Mouse (Mus musculus) monocyte, adult 5-6 weeks (primary cell): ENCODE measurements around the gene A730049H05Rik. TPM values are rescaled to one million over a fixed set of nuclear protein-coding genes. Genes with fewer than 3 reads are reported as not detected.

Experiments used
- ATAC-seq: fragments of 153-309, 156-312 bp; replicated peaks from 2 replicates; pipeline ENCODE4 v1.8.0; 2017; ENCODE audit warnings: mild to moderate bottlenecking; ENCODE audit not compliant: low TSS enrichment, insufficient number of reproducible peaks, severe bottlenecking, poor library complexity, low FRiP score
- total RNA-seq: library from RNA; stranded (forward); fragments of 200-1000, 200-491, 200-594 nt; gene quantifications from 3 replicates; pipeline ENCODE4 v1.2.3, GENCODE M21; 2017

A730049H05Rik gene
- total RNA-seq, 1 experiment from 2014 or later, result not detected

DNA sequence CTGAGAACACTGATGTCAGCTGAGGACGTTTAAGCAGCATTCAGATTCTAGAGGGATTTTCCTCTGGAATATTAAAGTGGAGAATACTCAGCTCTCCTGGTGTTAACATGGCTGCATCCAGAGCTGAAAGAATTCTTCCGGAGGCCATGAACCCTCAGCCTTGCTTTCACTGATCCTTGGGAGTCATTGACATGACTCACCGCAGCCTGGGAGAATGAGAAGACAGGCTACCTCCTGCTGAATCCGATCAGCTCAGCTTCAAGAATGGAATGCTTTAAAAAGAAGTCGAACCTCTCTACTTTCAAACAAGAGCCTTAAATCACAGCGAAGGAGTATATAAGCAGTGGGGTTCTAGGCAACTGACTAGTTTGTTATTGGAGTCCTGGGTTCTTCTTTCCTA is 5.7 kb downstream of the A730049H05Rik start:
- ATAC-seq, result no peak

- ATAC-seq, result no peak
These were observed 7.7 kb downstream of the A730049H05Rik start for GRCm38 (mm10) chr6:92823991-92824390.

GRCm38 (mm10) chr6:92826561-92826960 is 10.3 kb downstream of the A730049H05Rik start:
- no peak for ATAC-seq

- ATAC-seq, result no peak
These were observed 11.1 kb downstream of the A730049H05Rik start for GRCm38 (mm10) chr6:92827360-92827759.

DNA sequence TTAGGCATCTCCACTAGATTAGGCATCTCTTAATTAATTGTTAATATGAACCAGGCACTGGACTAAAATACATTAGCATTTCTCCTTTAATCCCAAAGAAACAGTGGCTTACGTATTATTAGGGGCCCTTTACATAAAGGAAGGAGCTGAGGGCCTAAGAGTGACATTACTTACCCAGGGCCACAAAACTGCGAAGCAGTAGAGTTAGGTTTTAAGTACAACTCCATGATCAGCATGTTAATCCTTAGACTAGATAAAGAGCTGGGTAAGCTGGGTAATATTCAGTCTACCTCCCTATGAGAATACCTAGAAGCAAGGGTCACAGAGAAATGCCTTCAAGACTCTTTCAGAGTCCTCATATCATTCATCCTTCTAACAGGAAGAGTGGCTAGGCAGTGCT is 12.9 kb downstream of the A730049H05Rik start:
- ATAC-seq, result no peak

GRCm38 (mm10) chr6:92831106-92831505 is 14.8 kb downstream of the A730049H05Rik start:
- ATAC-seq, result no peak

- no peak for ATAC-seq
These were observed 25.7 kb downstream of the A730049H05Rik start for GRCm38 (mm10) chr6:92842000-92842399.

- ATAC-seq, result no peak
These were observed 27.2 kb downstream of the A730049H05Rik start for GRCm38 (mm10) chr6:92843474-92843873.

DNA sequence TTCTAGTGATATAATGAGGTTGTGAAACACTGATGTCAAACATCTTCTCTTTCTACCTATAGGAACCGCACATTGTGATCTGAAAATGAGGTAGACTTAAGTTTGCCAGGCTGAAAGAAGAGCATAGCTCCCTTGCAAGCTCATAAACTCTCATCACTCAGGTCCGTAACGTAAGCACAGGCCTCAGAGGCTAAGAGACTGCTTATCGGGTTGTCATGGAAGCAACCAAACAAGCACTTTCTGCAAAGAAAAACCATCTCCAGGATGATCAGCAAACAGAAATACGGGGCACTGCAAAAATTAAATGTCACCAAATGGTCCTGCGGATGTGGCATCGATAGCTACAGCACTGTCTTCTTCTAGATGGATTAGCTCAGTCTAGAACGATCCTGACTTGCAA is 29.6 kb downstream of the A730049H05Rik start:
- no peak for ATAC-seq

- ATAC-seq, result no peak
These were observed 30.3 kb downstream of the A730049H05Rik start for GRCm38 (mm10) chr6:92846614-92847013.

DNA sequence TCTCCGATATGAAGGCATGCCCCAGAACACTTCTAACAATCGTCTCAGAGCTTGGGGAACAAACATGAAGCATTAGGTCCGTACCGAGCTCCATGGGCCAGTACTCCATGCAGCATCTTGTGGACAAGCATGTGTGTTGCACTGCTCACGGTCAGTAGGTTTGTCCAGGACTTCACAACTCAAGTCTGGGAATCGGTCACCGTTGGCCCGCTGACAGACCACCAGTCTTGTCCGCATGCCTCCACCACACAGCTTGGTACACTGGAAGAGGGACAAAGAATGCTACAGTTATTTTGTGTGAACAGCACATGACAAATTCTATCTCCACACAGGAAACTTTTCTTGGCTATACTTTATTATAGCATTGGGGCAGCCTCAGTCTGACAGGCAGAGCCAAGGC is 32.9 kb downstream of the A730049H05Rik start:
- no peak for ATAC-seq

GRCm38 (mm10) chr6:92850250-92850649 is 34.0 kb downstream of the A730049H05Rik start:
- ATAC-seq, result no peak

DNA sequence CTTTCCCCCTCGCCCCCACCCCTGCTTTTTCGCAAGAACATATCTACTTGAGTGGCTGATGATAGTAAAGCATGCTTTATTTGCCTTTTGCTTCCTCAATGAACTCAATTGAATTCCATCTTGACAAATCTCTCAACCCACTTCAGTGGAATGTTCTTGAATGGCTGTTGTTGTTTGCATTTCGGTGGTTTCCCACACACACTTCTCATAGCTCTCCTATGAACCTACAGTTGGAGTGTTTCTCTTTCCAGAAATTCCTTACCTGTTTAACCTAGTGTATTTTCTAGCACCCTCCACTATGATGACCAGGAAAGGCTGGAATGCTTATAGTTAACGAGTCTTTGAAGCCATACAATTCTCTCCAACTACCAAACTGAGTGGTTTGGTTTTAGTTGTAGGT is 38.6 kb downstream of the A730049H05Rik start:
- ATAC-seq, result no peak

DNA sequence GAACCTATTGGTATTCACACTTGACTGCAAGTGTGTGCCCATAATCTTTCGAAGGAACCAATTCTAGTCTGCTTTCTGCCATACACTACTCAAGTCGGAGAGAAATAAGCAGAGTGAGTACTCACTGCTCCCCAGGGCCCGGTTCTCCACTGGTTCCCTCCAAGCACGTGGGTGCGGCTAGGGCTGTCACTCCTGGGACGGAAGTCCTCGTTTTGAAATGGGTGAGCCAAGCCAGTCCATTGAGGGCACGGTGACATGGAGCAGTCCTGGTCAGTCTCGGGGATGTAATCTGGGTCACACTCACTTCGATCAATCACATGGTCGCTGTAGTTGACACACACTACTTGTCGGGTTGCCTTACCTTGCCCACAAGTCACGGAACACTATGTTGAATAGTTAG is 41.5 kb downstream of the A730049H05Rik start:
- no peak for ATAC-seq

- no peak for ATAC-seq
These were observed 42.6 kb downstream of the A730049H05Rik start for GRCm38 (mm10) chr6:92858721-92859510.

GRCm38 (mm10) chr6:92860285-92860912 is 44.1 kb downstream of the A730049H05Rik start:
- ATAC-seq, result no peak

DNA sequence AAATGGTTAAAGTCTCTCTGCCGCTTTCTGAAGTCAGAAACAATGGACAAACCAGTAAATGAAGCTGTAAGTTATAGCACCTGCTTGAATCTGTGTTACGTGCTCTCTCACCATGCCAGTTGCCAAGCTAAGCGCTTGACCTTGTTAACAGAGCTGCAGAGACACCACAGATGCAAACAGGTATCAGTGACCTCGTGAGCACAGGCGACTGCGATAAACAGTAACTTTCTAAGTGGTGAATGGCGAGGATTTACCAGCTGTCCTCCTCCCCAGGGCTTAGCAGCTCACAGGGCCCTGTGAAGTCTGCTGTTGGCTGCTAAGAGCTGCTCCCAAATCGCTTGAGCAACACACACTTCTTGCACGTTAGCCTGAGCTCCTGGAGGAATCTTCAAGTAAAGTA is 46.3 kb downstream of the A730049H05Rik start:
- ATAC-seq, result no peak

DNA sequence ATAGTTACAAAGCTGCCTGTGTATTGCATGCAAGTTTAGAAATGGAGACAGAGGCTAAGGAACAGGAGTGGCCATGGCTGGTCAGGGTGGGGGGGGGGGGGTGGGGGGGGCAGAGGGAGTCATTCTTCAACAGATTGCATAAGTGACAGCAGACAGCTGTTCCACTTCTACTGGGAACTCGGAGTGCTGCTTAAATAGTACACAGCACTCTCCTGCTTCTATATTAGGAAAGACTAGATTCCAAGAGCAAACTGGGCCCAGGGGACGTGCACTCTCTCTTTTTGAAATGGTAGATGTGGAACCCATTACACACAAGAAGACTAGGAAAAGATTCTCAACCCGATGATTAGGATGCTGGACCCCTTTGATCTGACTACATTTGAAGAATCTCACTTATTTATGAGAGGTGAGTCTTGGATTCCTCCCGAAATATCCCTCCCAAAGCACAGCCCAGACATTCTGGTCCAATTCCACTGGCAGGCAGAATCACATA is 52.9 kb downstream of the A730049H05Rik start, which contains the start of gene Gm15737:
Gene Gm15737, plus strand, starts transcription at position 269 of the 493 bp plus-strand sequence.
- no peak for ATAC-seq

GRCm38 (mm10) chr6:92869582-92870219 is 53.4 kb downstream of the A730049H05Rik start:
- no peak for ATAC-seq
